Mouse (Mus musculus) bone marrow macrophage, adult 2 months (primary cell): Measurements from ENCODE around the gene Wdfy3.

Experiments used
- CTCF ChIP-seq: IDR thresholded peaks from 2 replicates; pipeline ENCODE4 v1.5.1; 2012; ENCODE audit warnings: low read depth, mild to moderate bottlenecking, low read length, moderate library complexity
- POLR2A ChIP-seq: IDR thresholded peaks from 2 replicates; pipeline ENCODE4 v1.6.1; 2012; ENCODE audit warnings: mild to moderate bottlenecking, low read depth, low read length, borderline replicate concordance

GRCm38 (mm10) chr5:102070788-102071187 is 1.1 kb upstream of the Wdfy3 start:
- TF ChIP-seq POLR2A (no peak), CTCF (no peak)
